Mouse (Mus musculus) heart, embryonic 13.5 days (tissue): ENCODE data around the gene Hist1h3i. TPM values are rescaled to one million over a fixed set of nuclear protein-coding genes. Genes with fewer than 3 reads are reported as not detected.
"Not testable (repeated sequence)": the region's sequence is repeated elsewhere in the genome, so short reads cannot be mapped to it uniquely, and the experiment has no call there.

ENCODE experiments used
- ATAC-seq: fragments of 200-750 bp; cut with Nextera tagmentation; 2 replicates; pipeline ENCODE4 v1.8.0; 2017; ENCODE audit warnings: moderate TSS enrichment; ENCODE audit not compliant: insufficient number of reproducible peaks, low FRiP score, low TSS enrichment; ENCODE audit errors: extremely low read depth
- H3K27ac ChIP-seq: fragments of 300-500 bp; sonication (generic); replicated peaks from 2 replicates; pipeline ENCODE4 v1.5.1; 2015; ENCODE audit warnings: moderate library complexity, mild to moderate bottlenecking, inconsistent platforms
- H3K27me3 ChIP-seq: fragments of 300-500 bp; sonication (generic); replicated peaks from 2 replicates; pipeline ENCODE4 v1.6.1; 2015; ENCODE audit warnings: mild to moderate bottlenecking, inconsistent platforms
- H3K36me3 ChIP-seq: fragments of 300-500 bp; sonication (generic); 2 replicates; pipeline ENCODE4 v1.6.1; 2015; ENCODE audit warnings: mild to moderate bottlenecking, inconsistent platforms
- H3K4me1 ChIP-seq: fragments of 300-500 bp; sonication (generic); 2 replicates; pipeline ENCODE4 v1.6.1; 2015; ENCODE audit warnings: inconsistent platforms
- H3K4me2 ChIP-seq: fragments of 300-500 bp; sonication (generic); 2 replicates; pipeline ENCODE4 v1.6.1; 2015; ENCODE audit warnings: inconsistent platforms, mild to moderate bottlenecking, moderate library complexity
- H3K4me3 ChIP-seq: fragments of 300-500 bp; sonication (generic); 2 replicates; pipeline ENCODE4 v1.5.1; 2015; ENCODE audit warnings: moderate library complexity, mild to moderate bottlenecking, inconsistent platforms
- H3K9ac ChIP-seq: fragments of 300-500 bp; sonication (generic); 2 replicates; pipeline ENCODE4 v1.6.1; 2015; ENCODE audit warnings: inconsistent platforms, mild to moderate bottlenecking, moderate library complexity
- H3K9me3 ChIP-seq: fragments of 300-500 bp; sonication (generic); 2 replicates; pipeline ENCODE4 v1.6.1; 2016; ENCODE audit warnings: inconsistent platforms
- WGBS: fragments of 180-500 bp; shearing (Covaris S2); methylation state at CpG from one replicate; pipeline ENCODE4 v1.1.7; 2015; ENCODE audit warnings: mixed read lengths; 5-methylcytosine and 5-hydroxymethylcytosine counted together
- polyA plus RNA-seq: library from polyadenylated mRNA; unstranded; fragments of >200 nt; fragmentation: Nextera tagmentation; extraction: Ambion mirVana; gene quantifications from 2 replicates; pipeline ENCODE4 v1.2.1, GENCODE M21; 2015

The Hist1h3i gene
- polyA plus RNA-seq, 1 experiment from 2014 or later = 63.6 TPM

GRCm38 (mm10) chr13:21795584-21795983 is 12.4 kb upstream of the Hist1h3i start:
- Histone ChIP-seq H3K27me3 (no peaks in the 10 kb centered on the region), H3K36me3 (no peaks in the 10 kb centered on the region), H3K4me1 (peaks cover 5% of the 10 kb centered on the region; the same call in 1 of the 2 replicates), H3K9me3 (no peaks in the 10 kb centered on the region), H3K4me3 (no peak overlapping the region), H3K4me2 (no peak overlapping the region), H3K9ac (no peak overlapping the region), H3K27ac (no peak overlapping the region)
- no peak for ATAC-seq
- WGBS = 83% methylated on average over 7 of the region's 7 CpGs

DNA sequence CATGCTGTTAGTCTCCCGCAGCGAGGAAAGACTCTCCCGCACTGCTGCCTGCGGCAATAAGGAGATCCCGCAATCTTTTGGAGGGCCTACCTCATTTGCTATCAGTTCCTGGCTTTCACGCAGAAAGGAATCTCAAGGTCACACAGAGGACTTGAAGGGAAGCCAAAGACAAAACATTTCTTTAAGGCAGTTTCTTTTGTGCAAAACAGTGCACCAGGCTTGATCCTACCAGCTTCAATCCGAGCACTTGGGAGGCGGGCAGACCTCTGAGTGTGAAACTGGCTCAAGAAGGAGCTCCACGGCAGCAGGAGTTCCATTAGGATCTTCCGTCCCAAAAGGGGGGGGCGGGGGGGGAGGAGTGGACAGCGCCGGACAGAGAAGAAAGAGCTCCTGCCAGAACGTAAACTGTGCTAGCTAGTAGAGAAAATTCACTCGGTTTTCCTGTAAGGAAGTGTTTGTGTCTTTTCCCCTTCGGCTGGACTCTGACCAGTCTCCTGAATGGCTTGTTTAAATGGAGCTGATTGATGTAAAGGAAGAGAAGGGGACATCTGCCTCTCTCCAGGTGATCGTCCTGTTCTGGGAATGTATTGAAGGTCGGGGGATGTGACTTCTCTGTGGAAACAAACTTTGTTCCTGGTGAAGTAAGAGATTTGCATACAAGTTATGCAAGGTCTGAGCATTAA is 7.6 kb upstream of the Hist1h3i start:
- ATAC-seq = no peak

GRCm38 (mm10) chr13:21789925-21790324 is 6.8 kb upstream of the Hist1h3i start:
- Histone ChIP-seq H3K4me1 (peaks cover 28% of the 10 kb centered on the region), H3K4me3 (no peak overlapping the region), H3K27me3 (no peaks in the 10 kb centered on the region), H3K9ac (no peak overlapping the region), H3K36me3 (no peaks in the 10 kb centered on the region), H3K27ac (no peak overlapping the region), H3K9me3 (no peaks in the 10 kb centered on the region), H3K4me2 (no peak overlapping the region)
- no peak for ATAC-seq
- WGBS = 45% methylated on average over 6 of the region's 6 CpGs

More for the DNA sequence above, 7.6 kb upstream of the Hist1h3i start:
- Histone ChIP-seq H3K27ac (peak overlapping the region; percentile 42; the same call in 1 of the 2 replicates), H3K9me3 (no peaks in the 10 kb centered on the region), H3K4me3 (peak overlapping the region; percentile 42), H3K4me1 (peaks cover 25% of the 10 kb centered on the region), H3K36me3 (no peaks in the 10 kb centered on the region), H3K9ac (peak overlapping the region; percentile 82), H3K4me2 (peak overlapping the region; percentile 72), H3K27me3 (no peaks in the 10 kb centered on the region)
- 6% methylated on average over 18 of the region's 18 CpGs for WGBS

DNA sequence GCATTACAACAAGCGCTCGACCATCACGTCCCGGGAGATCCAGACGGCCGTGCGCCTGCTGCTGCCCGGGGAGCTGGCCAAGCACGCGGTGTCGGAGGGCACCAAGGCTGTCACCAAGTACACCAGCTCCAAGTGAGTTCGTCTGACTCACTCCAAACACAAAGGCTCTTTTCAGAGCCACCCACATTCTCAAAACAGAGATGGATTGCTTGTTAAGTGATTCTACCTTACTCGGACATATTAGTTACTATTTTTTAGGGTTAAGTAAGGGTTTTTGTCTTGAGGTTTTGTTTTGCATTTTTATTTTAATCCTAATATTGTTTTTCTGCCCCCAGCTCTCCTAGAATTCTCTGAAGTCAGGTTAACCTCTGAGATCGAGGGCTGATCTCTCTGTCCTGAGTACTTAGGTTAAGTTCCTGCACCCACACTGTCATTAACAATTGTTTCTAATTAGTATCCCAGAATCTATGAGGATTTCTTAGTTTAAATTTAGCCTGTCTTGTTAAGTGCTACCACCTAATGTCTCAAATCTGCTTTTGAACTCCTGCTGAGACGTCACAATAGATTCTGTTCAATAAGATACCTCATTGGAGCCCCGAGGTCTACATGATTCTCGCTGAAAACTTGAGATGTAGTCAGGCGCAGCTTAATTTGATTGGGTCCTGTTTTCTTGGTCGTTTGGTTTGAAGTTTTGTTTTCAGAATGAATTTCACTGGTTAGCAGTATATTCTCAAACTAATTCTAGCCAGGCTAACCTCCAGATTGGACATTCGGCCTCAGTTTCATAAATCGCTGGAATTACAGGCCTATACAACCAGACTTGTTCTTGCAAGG is 4.8 kb upstream of the Hist1h3i start:
- no peaks in the 10 kb centered on the region for H3K27me3 ChIP-seq
- no peak for ATAC-seq
- H3K9me3 ChIP-seq = no peaks in the 10 kb centered on the region
- H3K4me3 ChIP-seq = peak overlapping the region; percentile 49
- no peaks in the 10 kb centered on the region for H3K36me3 ChIP-seq
- H3K4me2 ChIP-seq = peak overlapping the region; percentile 69
- peak overlapping the region; percentile 74 for H3K9ac ChIP-seq
- peaks cover 37% of the 10 kb centered on the region for H3K4me1 ChIP-seq
- H3K27ac ChIP-seq = peak overlapping the region; percentile 80
- WGBS = 34% methylated on average over 11 of the region's 21 CpGs

GRCm38 (mm10) chr13:21786899-21787629 is 3.9 kb upstream of the Hist1h3i start, which contains the start of the genes Hist1h2an and Hist1h2bp:
Gene Hist1h2an, minus strand, starts transcription at chr13:21787218.
Gene Hist1h2bp, plus strand, starts transcription at chr13:21787461.
- Histone ChIP-seq H3K4me3 (peak within 1 kb of the TSS; percentile 49), H3K9ac (peak within 1 kb of the TSS; percentile 78), H3K27ac (peak within 1 kb of the TSS; percentile 86), H3K4me1 (peaks cover 44% of the 10 kb centered on the region), H3K4me2 (peak within 1 kb of the TSS; percentile 69)
- H3K36me3 ChIP-seq, H3K9me3 ChIP-seq, H3K27me3 ChIP-seq: not testable (repeated sequence)
- ATAC-seq = peak; percentile 83
- WGBS = under 1% methylated on average over 43 of the region's 63 CpGs

GRCm38 (mm10) chr13:21786189-21786898 is 3.2 kb upstream of the Hist1h3i start:
- ATAC-seq = no peak
- Histone ChIP-seq H3K27me3 (no peaks in the 10 kb centered on the region), H3K36me3 (no peaks in the 10 kb centered on the region), H3K4me2 (peak overlapping the region; percentile 69), H3K4me1 (peaks cover 45% of the 10 kb centered on the region), H3K27ac (peak overlapping the region; percentile 86), H3K9ac (peak overlapping the region; percentile 78), H3K4me3 (peak overlapping the region; percentile 49), H3K9me3 (no peaks in the 10 kb centered on the region)
- 10% methylated on average over 8 of the region's 8 CpGs for WGBS

DNA sequence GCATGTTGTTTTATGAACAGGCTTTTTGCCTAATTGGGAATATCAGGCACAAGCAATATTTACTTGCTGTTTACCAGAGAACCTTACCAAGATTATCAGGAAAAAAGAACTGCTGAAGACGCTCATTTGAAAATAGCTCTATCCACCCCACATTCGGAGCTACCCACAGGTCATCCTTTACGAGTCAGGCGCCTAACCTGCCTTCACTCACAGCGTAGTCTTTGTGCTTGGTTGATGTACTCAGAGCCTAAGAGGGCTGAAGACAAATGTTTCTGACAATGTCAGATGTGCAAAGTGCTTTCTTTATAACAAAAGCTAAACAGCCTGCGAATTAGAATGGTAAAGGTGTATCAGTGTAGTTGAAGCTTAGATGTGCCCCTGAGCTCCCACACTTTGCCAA is 1.1 kb upstream of the Hist1h3i start:
- 43% methylated on average over 6 of the region's 6 CpGs for WGBS
- no peak for ATAC-seq

GRCm38 (mm10) chr13:21783734-21784161 is 578 bp upstream of the Hist1h3i start:
- Histone ChIP-seq H3K4me1 (peaks cover 52% of the 10 kb centered on the region), H3K4me3 (peak overlapping the region; percentile 55), H3K9ac (peak overlapping the region; percentile 74), H3K27ac (peak overlapping the region; percentile 87), H3K4me2 (peak overlapping the region; percentile 79), H3K36me3 (no peaks in the 10 kb centered on the region), H3K27me3 (no peaks in the 10 kb centered on the region), H3K9me3 (no peaks in the 10 kb centered on the region)
- no peak for ATAC-seq
- 2% methylated on average over 9 of the region's 9 CpGs for WGBS

More for the DNA sequence above, 1.1 kb upstream of the Hist1h3i start:
- H3K4me2 ChIP-seq = peak overlapping the region; percentile 79
- peak overlapping the region; percentile 55; the same call in 1 of the 2 replicates for H3K4me3 ChIP-seq
- peak overlapping the region; percentile 74 for H3K9ac ChIP-seq
- peak overlapping the region; percentile 87 for H3K27ac ChIP-seq
- H3K4me1 ChIP-seq = peaks cover 52% of the 10 kb centered on the region
- H3K9me3 ChIP-seq = no peaks in the 10 kb centered on the region
- H3K27me3 ChIP-seq = no peaks in the 10 kb centered on the region
- H3K36me3 ChIP-seq = no peaks in the 10 kb centered on the region

GRCm38 (mm10) chr13:21782361-21783254 is 562 bp downstream of the Hist1h3i start:
- H3K9ac ChIP-seq = peak overlapping the region; percentile 87
- 3% methylated on average over 14 of the region's 35 CpGs for WGBS
- not testable (repeated sequence) for ATAC-seq, H3K9me3 ChIP-seq, H3K36me3 ChIP-seq, H3K27me3 ChIP-seq
- peak overlapping the region; percentile 79 for H3K4me2 ChIP-seq
- peak overlapping the region; percentile 55 for H3K4me3 ChIP-seq
- H3K27ac ChIP-seq = peak overlapping the region; percentile 87
- H3K4me1 ChIP-seq = peaks cover 49% of the 10 kb centered on the region

DNA sequence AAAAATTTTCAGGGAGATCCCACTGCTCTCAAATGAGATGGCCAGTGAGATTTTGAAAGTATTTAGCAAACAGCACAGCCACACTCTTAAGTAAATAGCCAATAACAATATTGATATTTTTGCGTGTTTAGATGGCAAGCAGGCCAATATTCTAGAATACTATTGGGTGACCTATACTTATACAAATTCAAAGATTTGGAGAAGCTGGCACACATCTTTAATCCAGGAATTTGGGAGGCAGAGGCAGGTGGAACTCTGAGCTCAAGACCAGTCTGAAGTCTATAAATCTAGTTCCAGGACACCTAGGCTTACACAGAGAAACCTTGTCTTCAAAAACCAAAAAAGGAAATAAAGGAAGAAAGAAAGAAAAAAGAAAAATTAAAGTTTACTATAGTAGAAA is 1.5 kb downstream of the Hist1h3i start:
- Histone ChIP-seq H3K27me3 (no peaks in the 10 kb centered on the region), H3K9ac (no peak overlapping the region), H3K4me2 (peak overlapping the region; percentile 22; the same call in 1 of the 2 replicates), H3K4me1 (peaks cover 49% of the 10 kb centered on the region), H3K27ac (no peak overlapping the region), H3K9me3 (no peaks in the 10 kb centered on the region), H3K36me3 (no peaks in the 10 kb centered on the region), H3K4me3 (no peak overlapping the region)
- 90% methylated on average over 1 of the region's 1 CpGs for WGBS
- no peak for ATAC-seq
